Mouse (Mus musculus) heart, embryonic 10.5 days (tissue): ENCODE data around the gene Rbsn. TPM values are rescaled to one million over a fixed set of nuclear protein-coding genes. Genes with fewer than 3 reads are reported as not detected.

Source experiments
- DNase-seq: peaks from one replicate; pipeline ENCODE4 v3.0.0-alpha.2; 2017; ENCODE audit warnings: low spot score
- H3K27ac ChIP-seq: fragments of 300-500 bp; sonication (generic); 2 replicates; pipeline ENCODE4 v1.5.1; 2016; ENCODE audit warnings: mild to moderate bottlenecking
- H3K27me3 ChIP-seq: fragments of 300-500 bp; sonication (generic); 2 replicates; pipeline ENCODE4 v1.6.1; 2016; ENCODE audit warnings: mild to moderate bottlenecking; ENCODE audit not compliant: poor library complexity, insufficient read depth, severe bottlenecking
- H3K36me3 ChIP-seq: fragments of 300-500 bp; sonication (generic); 2 replicates; pipeline ENCODE4 v1.6.1; 2016; ENCODE audit warnings: mild to moderate bottlenecking, moderate library complexity
- H3K4me1 ChIP-seq: fragments of 300-500 bp; sonication (generic); 2 replicates; pipeline ENCODE4 v1.6.1; 2016; ENCODE audit warnings: mild to moderate bottlenecking
- H3K4me3 ChIP-seq: fragments of 300-500 bp; sonication (generic); 2 replicates; pipeline ENCODE4 v1.5.1; 2016; ENCODE audit warnings: mild to moderate bottlenecking, moderate library complexity
- H3K9me3 ChIP-seq: fragments of 300-500 bp; sonication (generic); 2 replicates; pipeline ENCODE4 v1.6.1; 2016; ENCODE audit warnings: mild to moderate bottlenecking, moderate library complexity
- WGBS: fragments of 180-500 bp; shearing (Covaris S2); methylation state at CpG from one replicate; pipeline ENCODE4 v1.1.7; 2016; 5-methylcytosine and 5-hydroxymethylcytosine counted together
- polyA plus RNA-seq: library from polyadenylated mRNA; unstranded; fragments of >200 nt; fragmentation: Nextera tagmentation; extraction: Ambion mirVana; gene quantifications from 2 replicates; pipeline ENCODE4 v1.2.1, GENCODE M21; 2016

Gene Rbsn
- polyA plus RNA-seq, 1 experiment from 2014 or later = 18.7 TPM

DNA sequence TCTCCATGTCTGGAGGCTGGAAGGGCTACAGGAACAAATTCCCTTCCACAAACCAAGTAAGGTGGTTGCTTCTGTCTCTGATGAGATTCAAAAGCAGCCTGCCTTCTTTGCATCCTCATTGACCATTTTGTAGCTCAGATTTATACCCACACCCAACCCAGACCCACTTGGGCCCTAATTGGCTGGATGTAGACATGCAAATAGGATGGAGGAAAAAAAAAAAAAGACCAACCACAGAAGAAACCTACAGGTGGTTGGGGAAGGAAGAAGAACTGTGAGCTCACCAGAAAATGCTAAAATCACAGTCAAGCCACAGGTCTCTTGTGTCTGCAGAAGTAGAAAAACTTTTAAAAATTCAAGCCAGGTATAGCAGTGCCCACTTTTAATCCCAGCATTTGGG is 14.4 kb upstream of the Rbsn start:
- no peaks in the 10 kb centered on the region for H3K36me3 ChIP-seq
- H3K27me3 ChIP-seq = no peaks in the 10 kb centered on the region
- no peak overlapping the region for H3K4me3 ChIP-seq
- H3K9me3 ChIP-seq = no peaks in the 10 kb centered on the region
- DNase-seq = no peak
- no peak overlapping the region for H3K27ac ChIP-seq
- no peaks in the 10 kb centered on the region for H3K4me1 ChIP-seq

DNA sequence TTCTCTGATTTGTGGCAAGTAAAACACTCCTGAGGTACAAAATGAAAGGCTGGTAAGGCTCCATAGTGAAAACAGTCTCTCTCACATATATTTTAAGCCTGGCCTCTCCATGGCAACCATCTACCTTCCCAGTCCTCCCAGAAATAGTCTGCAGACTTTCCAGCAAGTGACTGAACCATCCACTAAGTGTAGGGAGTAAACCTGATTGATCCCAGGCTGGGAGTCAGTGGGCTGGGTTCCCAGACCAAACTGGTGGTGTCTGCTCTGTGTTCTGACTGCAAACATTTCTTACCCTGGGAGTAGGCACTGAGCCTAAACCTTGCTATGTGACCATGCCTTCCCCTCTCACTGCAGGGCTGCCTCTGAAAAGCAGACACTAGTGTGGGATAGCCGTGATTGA is 10.3 kb upstream of the Rbsn start:
- Histone ChIP-seq H3K4me1 (peaks cover 3% of the 10 kb centered on the region; the same call in 1 of the 2 replicates), H3K4me3 (no peak overlapping the region), H3K27ac (no peak overlapping the region), H3K27me3 (no peaks in the 10 kb centered on the region), H3K36me3 (no peaks in the 10 kb centered on the region), H3K9me3 (no peaks in the 10 kb centered on the region)
- 69% methylated on average over 1 of the region's 1 CpGs for WGBS
- DNase-seq = no peak

DNA sequence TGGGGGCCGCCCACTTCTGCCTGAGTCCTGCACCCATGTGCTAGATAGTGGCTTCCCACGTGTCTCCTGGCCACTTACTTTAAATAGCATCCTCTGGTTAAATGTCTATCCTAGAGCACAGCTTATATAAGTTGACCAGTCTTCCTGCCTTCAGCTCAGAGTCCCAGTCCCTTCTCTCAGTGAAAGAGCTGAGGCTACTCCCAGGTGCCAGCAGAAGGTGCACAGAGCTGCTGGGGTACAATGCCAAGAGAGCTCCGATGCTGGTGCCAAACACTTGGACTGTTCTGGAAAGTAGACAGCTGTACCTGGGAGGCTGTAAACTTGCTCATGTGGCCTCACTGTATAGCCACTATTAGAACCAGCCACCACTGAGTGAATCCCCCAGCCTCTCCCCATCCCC is 7.3 kb upstream of the Rbsn start:
- Histone ChIP-seq H3K36me3 (no peaks in the 10 kb centered on the region), H3K4me3 (no peak overlapping the region), H3K27ac (no peak overlapping the region), H3K9me3 (no peaks in the 10 kb centered on the region), H3K27me3 (no peaks in the 10 kb centered on the region), H3K4me1 (peaks cover 3% of the 10 kb centered on the region; the same call in 1 of the 2 replicates)
- no peak for DNase-seq
- 67% methylated on average over 3 of the region's 3 CpGs for WGBS

DNA sequence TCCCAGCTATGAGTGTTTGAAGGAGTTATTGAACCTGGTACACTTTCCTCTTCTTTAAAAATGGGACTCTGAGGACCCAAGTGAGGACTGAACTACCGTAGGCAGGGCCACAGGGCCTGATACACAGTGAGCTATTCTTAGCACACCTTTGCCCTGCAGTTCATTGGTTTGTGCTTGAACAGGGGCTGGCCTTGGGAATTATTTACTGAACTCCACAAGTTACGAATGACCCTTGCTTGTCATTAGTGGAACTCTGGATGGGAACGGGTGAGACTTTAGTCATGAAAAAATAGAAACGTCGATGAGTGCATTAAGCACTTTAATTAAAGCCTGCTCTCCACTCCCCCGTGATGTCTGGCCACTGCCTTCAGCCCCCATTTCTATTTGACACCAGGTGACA is 6.9 kb upstream of the Rbsn start:
- Histone ChIP-seq H3K27me3 (no peaks in the 10 kb centered on the region), H3K4me3 (no peak overlapping the region), H3K36me3 (no peaks in the 10 kb centered on the region), H3K4me1 (peaks cover 3% of the 10 kb centered on the region; the same call in 1 of the 2 replicates), H3K9me3 (no peaks in the 10 kb centered on the region), H3K27ac (no peak overlapping the region)
- no peak for DNase-seq
- 77% methylated on average over 6 of the region's 6 CpGs for WGBS

DNA sequence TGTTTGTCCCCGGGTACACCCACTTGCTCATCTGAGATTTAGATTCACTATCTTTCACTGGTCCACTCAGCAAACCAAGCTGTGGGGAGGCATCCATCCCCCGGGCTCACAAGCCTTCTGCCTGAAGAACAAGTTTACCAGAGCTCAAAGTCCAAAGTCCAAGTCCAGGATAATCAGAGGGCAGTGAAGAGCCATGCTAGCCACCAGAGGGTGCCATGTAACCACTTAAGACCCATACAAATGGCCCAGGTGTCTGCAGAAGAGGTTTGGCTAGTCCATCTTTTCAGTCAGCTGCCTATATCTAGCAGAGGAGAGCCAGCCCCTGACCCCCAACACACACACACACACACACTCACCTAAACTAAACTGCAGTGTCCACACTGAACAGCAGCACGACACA is 4.7 kb upstream of the Rbsn start:
- Histone ChIP-seq H3K4me3 (no peak overlapping the region), H3K27me3 (no peaks in the 10 kb centered on the region), H3K36me3 (no peaks in the 10 kb centered on the region), H3K4me1 (peaks cover 3% of the 10 kb centered on the region; the same call in 1 of the 2 replicates), H3K27ac (no peak overlapping the region), H3K9me3 (no peaks in the 10 kb centered on the region)
- DNase-seq = no peak
- 45% methylated on average over 3 of the region's 3 CpGs for WGBS

DNA sequence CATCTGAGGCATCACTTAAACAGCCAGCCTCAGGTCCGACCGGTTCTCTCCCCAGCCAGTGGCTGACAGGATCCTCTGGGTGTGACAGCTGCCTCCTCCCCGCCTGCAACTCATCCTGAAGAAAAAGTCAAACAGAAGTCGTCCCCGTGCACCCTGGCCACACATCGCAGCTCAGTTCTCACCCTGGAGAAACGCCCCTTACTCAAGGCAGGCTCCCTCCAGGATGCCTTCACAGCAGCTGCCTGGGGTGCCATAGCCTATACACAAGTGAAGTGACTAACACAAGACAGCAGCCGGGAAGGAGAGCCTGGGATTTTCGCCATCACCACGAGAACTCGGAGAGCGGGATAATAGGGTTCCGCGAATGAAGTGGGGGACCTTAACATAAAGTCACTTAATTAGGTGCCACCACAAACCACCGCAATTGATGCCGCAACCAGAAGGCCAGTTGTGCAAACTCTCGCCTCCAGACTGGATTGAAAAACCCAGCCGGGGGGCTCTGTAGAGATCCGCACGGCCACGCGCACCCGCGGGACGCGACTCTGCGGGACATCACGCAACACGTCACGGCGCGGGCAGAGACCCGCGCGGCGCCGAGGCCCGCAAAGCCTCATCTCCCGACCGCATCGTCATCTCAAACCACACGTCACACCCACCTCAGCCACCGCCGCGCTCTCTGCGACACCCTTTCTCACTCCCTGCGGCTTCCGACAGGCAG is 511 bp downstream of the Rbsn start:
- WGBS = under 1% methylated on average over 48 of the region's 48 CpGs
- H3K27me3 ChIP-seq = no peaks in the 10 kb centered on the region
- H3K27ac ChIP-seq = peak overlapping the region; percentile 94
- no peaks in the 10 kb centered on the region for H3K9me3 ChIP-seq
- H3K4me1 ChIP-seq = peaks cover 10% of the 10 kb centered on the region
- H3K36me3 ChIP-seq = peaks cover 10% of the 10 kb centered on the region
- DNase-seq = no peak
- H3K4me3 ChIP-seq = peak overlapping the region; percentile 96

DNA sequence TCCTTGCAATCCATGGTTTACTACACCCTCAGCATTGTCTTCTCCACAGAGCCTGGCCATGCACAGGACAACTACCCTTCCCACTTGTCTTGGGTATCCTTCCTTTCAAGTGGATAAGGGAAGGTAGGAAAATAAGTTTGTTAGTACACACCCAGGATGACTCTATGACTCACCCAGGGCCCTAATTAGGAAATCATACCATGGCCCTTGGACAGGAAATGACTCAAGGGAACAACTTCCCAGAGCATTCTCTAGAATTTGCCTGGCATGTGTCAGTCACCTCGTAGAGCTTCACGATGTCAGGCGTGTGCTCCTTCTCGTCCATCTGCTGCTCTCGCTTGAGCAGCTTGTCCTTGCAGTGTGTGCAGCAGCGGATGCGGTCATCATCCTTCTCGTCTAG is 15.3 kb downstream of the Rbsn start:
- H3K27ac ChIP-seq = no peak overlapping the region
- 77% methylated on average over 8 of the region's 8 CpGs for WGBS
- H3K36me3 ChIP-seq = peaks cover 81% of the 10 kb centered on the region

DNA sequence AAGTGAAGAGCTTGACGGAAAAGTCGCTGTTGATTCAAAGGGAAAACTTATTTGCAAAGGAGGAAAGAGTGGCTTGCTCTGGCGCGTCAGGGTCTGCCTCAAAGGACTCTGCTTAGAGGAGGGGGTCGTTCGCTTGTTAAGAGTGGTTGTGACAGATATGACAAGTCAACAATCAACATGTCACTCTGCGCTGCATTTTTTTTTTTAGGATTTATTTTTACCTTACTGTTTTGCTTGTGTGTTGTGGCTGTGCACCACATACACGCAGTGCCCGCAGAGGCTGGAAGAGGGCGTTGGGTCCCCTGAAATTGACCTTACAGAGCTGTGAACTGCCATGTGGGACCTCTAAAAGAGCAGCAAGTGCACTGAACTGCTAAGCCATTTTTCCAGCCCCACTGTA is 30.5 kb downstream of the Rbsn start:
- no peaks in the 10 kb centered on the region for H3K9me3 ChIP-seq
- H3K4me3 ChIP-seq = peak overlapping the region; percentile 94
- H3K4me1 ChIP-seq = peaks cover 9% of the 10 kb centered on the region
- WGBS = 5% methylated on average over 10 of the region's 10 CpGs
- DNase-seq = no peak
- no peaks in the 10 kb centered on the region for H3K27me3 ChIP-seq
- peaks cover 39% of the 10 kb centered on the region for H3K36me3 ChIP-seq
- peak overlapping the region; percentile 89 for H3K27ac ChIP-seq

More for the DNA sequence above, 15.3 kb downstream of the Rbsn start:
- H3K27me3 ChIP-seq = no peaks in the 10 kb centered on the region
- no peaks in the 10 kb centered on the region for H3K4me1 ChIP-seq
- H3K9me3 ChIP-seq = no peaks in the 10 kb centered on the region
- no peak overlapping the region for H3K4me3 ChIP-seq
- no peak for DNase-seq

DNA sequence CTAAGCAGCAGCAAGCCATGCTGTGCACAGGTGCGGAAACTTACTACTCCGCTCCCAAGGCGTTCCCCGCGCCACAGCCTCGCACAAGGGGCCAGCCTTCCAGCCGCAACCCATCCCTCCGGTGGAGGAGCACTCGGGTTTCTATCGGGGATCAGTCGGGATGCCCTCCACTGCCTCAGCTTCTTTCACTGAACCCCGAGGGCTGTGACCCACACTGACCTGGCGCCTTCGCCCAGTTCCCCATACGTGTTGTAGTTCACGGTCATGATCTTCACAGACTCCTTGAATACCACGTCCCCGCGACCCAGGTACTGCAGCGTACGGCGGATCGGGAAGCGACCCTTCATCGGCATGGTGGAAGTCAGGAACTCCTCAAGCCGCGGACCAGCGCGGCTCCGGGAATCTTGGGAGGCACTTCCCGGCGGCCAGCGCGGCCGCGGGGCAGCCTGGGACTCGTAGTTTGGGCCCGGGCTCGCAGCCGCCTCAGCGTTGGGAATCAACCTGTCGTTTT is 31.0 kb downstream of the Rbsn start, which contains the start of gene Mrps25:
Gene Mrps25 (minus strand): TSS at position 413 of the 511 bp plus-strand sequence.
- Histone ChIP-seq H3K36me3 (peaks cover 39% of the 10 kb centered on the region), H3K27me3 (no peaks in the 10 kb centered on the region), H3K27ac (peak within 1 kb of the TSS; percentile 89), H3K4me1 (peaks cover 9% of the 10 kb centered on the region), H3K9me3 (no peaks in the 10 kb centered on the region; the same call in 1 of the 2 replicates), H3K4me3 (peak within 1 kb of the TSS; percentile 94)
- DNase-seq = peak; percentile 91
- WGBS = 0% methylated on average over 42 of the region's 42 CpGs

DNA sequence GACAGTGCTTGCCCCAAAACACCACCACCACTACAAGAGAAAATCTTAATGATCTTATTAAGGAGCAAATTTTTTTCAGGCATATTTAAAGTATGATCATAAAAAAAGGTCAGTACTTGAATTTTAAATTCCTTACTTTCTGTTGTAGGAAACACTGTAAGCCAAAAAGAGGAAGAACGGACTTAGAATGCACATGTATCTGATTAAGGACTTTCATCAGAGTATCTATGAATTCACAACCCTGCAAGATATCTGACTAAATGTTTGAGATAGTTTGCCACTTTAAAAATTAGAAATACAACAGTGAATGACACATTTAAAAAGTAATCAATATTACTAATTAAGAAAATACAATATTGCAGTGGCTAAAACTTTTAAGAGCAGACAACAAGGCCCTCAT is 38.3 kb downstream of the Rbsn start:
- WGBS = 93% methylated on average over 1 of the region's 1 CpGs
- no peaks in the 10 kb centered on the region for H3K27me3 ChIP-seq
- DNase-seq = no peak
- no peaks in the 10 kb centered on the region; the same call in 1 of the 2 replicates for H3K9me3 ChIP-seq
- H3K27ac ChIP-seq = no peak overlapping the region
- H3K4me3 ChIP-seq = no peak overlapping the region
- H3K36me3 ChIP-seq = peaks cover 82% of the 10 kb centered on the region
- H3K4me1 ChIP-seq = no peaks in the 10 kb centered on the region

DNA sequence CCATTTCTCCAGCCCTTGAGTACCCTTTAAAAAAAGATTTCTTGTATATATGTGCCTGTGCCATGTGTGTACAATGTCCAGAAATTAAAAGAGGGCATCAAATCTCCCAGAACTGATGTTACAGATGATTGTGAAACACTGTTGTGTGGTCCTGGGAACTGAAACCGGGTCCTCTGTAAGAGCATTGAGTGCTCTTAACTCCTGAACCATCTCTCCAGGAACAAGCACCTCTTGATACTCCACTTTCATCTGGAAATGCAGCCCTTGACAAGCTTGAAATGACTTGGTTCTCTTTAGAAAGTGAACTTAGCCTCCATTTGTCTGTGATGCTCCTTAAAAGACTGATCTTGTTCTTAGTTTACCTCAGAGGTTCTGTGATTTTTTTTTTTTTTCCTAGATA is 52.0 kb downstream of the Rbsn start:
- no peak for DNase-seq
- Histone ChIP-seq H3K27ac (no peak overlapping the region), H3K36me3 (peaks cover 97% of the 10 kb centered on the region), H3K9me3 (no peaks in the 10 kb centered on the region), H3K27me3 (no peaks in the 10 kb centered on the region), H3K4me1 (no peaks in the 10 kb centered on the region), H3K4me3 (no peak overlapping the region)
- WGBS = 76% methylated on average over 1 of the region's 1 CpGs

DNA sequence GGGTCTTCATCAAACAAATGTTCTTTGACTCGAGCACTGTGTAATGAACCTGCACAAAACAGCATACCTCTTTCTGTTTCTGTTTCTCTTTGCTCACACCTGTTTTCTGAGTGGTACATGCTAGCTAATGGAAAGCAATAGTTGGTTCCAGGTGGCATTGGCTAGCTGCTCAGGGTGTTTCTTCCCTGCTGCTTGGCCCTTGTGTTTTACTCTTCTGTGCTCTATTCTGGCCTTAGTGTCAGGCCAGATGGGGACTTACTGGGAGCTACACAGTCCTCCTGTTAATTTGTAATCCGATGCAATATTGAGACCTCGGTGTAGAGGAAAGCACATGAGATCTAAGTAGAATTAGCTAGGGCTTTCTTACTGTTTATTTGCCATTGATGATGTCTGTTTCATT is 55.9 kb downstream of the Rbsn start:
- 91% methylated on average over 3 of the region's 3 CpGs for WGBS
- H3K36me3 ChIP-seq = peaks cover 99% of the 10 kb centered on the region
- H3K4me3 ChIP-seq = no peak overlapping the region
- DNase-seq = no peak
- H3K4me1 ChIP-seq = no peaks in the 10 kb centered on the region
- H3K27me3 ChIP-seq = no peaks in the 10 kb centered on the region
- H3K9me3 ChIP-seq = no peaks in the 10 kb centered on the region
- no peak overlapping the region for H3K27ac ChIP-seq

DNA sequence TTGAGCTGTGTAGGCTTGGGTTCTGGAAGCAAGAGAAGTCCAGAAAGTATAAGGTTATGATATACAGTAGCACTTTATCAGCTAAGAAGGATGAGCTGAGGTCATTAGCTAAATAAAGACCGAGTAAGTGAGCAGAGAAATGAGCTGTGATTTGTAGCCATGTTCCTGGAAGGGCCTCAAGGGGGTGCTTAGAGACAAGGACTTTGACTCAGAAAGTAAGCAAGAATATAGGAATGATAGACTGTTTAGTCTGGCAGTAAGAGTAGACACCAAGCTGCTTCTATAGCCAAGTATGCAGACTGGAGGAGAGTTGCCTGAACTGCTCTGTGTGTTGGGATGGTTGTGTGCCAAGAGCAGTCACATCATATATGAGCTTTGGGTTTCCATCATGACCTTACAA is 61.0 kb downstream of the Rbsn start:
- WGBS = 67% methylated on average over 1 of the region's 1 CpGs
- Histone ChIP-seq H3K4me3 (no peak overlapping the region), H3K27me3 (no peaks in the 10 kb centered on the region), H3K4me1 (no peaks in the 10 kb centered on the region), H3K27ac (no peak overlapping the region), H3K36me3 (peaks cover 90% of the 10 kb centered on the region), H3K9me3 (no peaks in the 10 kb centered on the region)
- DNase-seq = no peak

DNA sequence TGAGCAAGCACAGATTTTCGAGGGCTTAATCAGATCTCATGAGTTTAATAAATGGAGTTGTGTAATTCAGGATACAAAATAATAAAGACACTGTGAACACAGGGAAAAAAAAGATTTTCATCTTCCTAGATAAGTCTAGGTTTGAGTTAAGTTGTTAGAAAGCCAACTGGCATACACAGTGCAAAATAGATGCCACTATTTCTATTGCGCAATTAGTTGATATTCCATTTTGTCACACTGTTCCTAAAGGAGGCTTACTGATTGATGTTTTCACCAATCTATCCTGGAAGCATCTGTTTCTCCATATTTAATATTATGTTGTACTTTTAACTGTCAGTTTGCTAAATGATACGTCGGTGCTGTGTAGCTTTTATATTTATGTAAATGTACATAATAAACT is 68.8 kb downstream of the Rbsn start:
- Histone ChIP-seq H3K9me3 (no peaks in the 10 kb centered on the region), H3K36me3 (peaks cover 52% of the 10 kb centered on the region)
- WGBS = 93% methylated on average over 4 of the region's 4 CpGs

More for the DNA sequence above, 68.8 kb downstream of the Rbsn start:
- Histone ChIP-seq H3K4me1 (no peaks in the 10 kb centered on the region), H3K27me3 (no peaks in the 10 kb centered on the region), H3K4me3 (no peak overlapping the region), H3K27ac (no peak overlapping the region)
- DNase-seq = no peak
